Mouse (Mus musculus): Measurements from ENCODE around the gene Lrrc1. TPM values are rescaled to one million over a fixed set of nuclear protein-coding genes. Genes with fewer than 3 reads are reported as not detected.
A peak's percentile ranks its signal among the peaks of the same experiment; 100 is the strongest.

Gene Lrrc1
- total and polyA plus RNA-seq, 2 experiments from 2014 or later: 7.4 to 19.8 TPM

DNA sequence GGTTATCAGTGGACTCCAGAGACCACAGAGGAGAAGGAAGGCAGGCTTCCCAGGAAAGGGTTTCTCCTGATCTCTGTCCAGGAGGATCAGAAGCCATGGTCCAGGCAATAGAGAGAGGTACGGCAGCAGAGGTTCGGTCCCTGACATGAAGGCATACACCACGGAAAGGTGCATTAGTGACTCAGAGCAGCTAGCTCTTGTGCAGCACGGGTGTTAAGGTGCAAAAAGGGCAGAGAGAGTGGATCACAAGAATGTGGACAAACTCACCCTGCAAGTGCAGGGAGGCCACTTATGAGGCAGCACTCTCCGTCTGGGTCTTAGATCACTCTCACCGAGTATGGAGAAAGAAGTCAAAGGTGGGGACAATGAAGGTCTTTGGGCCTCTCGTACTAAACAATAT lies 7.8 kb downstream of the Lrrc1 start:
- peaks cover 14% of the 10 kb centered on the region for H3K4me1 ChIP-seq (ENCODE audit: insufficient read depth, low read length)
- H3K9ac ChIP-seq (replicated peaks; ENCODE audit: low read length): no peak overlapping the region
- no peak overlapping the region for H3K4me2 ChIP-seq (ENCODE audit: low read depth, low read length)
- DNase-seq (ENCODE audit: low spot score): no peak
- no peaks in the 10 kb centered on the region for H3K9me3 ChIP-seq (ENCODE audit: low read length)
- H3K4me3 ChIP-seq (ENCODE audit: low read length): no peak overlapping the region
- WGBS: 83% methylated on average over 7 of the region's 7 CpGs
- no peak for ATAC-seq
- H3K36me3 ChIP-seq (ENCODE audit: insufficient read depth, low read length): no peaks in the 10 kb centered on the region
- no peaks in the 10 kb centered on the region for H3K27me3 ChIP-seq (ENCODE audit: insufficient read depth, low read length)
- no peak overlapping the region for H3K27ac ChIP-seq
- no peak for TF ChIP-seq CTCF (IDR thresholded peaks at IDR 0.05; ENCODE audit: low read depth)

DNA sequence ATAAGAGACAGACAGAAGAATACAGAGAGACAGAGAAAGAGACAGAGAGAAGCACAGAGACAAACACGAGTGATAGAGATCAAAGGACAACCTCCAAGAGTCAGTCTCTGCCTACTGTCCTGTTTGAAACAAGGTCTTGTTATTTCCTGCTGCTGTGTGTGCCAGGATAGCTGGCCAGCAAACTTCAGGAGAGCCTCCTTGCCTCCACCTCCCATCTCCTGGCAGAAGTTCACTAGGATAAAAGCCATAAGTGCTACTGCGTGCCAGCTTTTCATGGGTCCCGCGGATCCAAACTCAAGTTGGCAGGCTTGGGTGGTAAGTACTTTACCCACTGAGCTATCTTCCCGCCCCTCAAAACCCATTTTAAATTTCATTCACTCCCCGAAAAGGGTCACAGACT lies 8.4 kb downstream of the Lrrc1 start:
- ATAC-seq: no peak
- H3K27ac ChIP-seq: no peak overlapping the region
- no peaks in the 10 kb centered on the region for H3K9me3 ChIP-seq (ENCODE audit: low read length)
- H3K27me3 ChIP-seq (ENCODE audit: insufficient read depth, low read length): no peaks in the 10 kb centered on the region
- 51% methylated on average over 6 of the region's 6 CpGs for WGBS
- H3K4me2 ChIP-seq (ENCODE audit: low read depth, low read length): no peak overlapping the region
- peak; percentile 40 for DNase-seq (ENCODE audit: low spot score)
- H3K36me3 ChIP-seq (ENCODE audit: insufficient read depth, low read length): no peaks in the 10 kb centered on the region
- H3K9ac ChIP-seq (replicated peaks; ENCODE audit: low read length): no peak overlapping the region
- H3K4me1 ChIP-seq (ENCODE audit: insufficient read depth, low read length): peaks cover 14% of the 10 kb centered on the region
- no peak for TF ChIP-seq CTCF (IDR thresholded peaks at IDR 0.05; ENCODE audit: low read depth)
- H3K4me3 ChIP-seq (ENCODE audit: low read length): no peak overlapping the region

DNA sequence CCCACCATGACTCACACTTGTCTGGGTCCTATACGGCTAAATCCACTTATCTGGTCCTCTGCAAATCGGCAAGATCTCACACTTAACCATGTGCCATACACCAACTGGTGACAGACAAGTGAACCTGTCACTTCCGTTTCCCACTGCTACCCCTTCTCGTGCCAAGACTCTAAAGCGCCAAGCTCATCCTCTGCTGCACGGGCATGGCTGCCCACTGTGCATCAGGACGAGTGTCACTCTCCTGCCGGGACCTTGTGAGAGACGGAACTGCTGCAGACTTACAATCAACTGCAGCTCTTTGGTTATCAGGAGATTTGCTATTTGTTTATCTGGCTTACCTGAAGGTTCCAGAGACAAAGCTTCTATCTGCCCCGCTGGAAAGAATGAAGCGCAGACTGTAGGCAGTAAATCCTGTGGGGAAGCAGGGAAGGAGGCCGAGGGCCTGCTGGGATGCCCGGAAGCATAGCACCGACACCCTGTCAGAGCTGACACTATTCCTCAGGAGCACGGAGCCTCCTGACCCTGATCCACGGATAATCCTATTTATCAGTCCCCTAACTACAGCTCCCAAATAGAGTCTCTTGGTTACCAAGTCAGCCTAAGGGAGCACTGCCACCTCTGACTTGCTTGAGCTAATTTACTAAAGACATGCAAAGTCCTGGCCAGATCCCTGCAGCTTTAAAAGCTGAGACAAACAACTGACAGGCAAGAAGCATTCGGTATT lies 9.5 kb downstream of the Lrrc1 start:
- H3K4me2 ChIP-seq (ENCODE audit: low read depth, low read length): peak overlapping the region; percentile 36; the same call in 1 of the 2 replicates
- peaks cover 14% of the 10 kb centered on the region for H3K4me1 ChIP-seq (ENCODE audit: insufficient read depth, low read length)
- WGBS: 23% methylated on average over 17 of the region's 17 CpGs
- no peaks in the 10 kb centered on the region for H3K36me3 ChIP-seq (ENCODE audit: insufficient read depth, low read length)
- no peak overlapping the region for H3K4me3 ChIP-seq (ENCODE audit: low read length)
- H3K27ac ChIP-seq: peak overlapping the region; percentile 42
- TF ChIP-seq CTCF (IDR thresholded peaks at IDR 0.05; ENCODE audit: low read depth): no peak
- no peaks in the 10 kb centered on the region for H3K27me3 ChIP-seq (ENCODE audit: insufficient read depth, low read length)
- ATAC-seq: peak; percentile 68; the same call in 1 of the 2 replicates
- no peaks in the 10 kb centered on the region for H3K9me3 ChIP-seq (ENCODE audit: low read length)
- H3K9ac ChIP-seq (replicated peaks; ENCODE audit: low read length): no peak overlapping the region
- DNase-seq (ENCODE audit: low spot score): peak; percentile 65

DNA sequence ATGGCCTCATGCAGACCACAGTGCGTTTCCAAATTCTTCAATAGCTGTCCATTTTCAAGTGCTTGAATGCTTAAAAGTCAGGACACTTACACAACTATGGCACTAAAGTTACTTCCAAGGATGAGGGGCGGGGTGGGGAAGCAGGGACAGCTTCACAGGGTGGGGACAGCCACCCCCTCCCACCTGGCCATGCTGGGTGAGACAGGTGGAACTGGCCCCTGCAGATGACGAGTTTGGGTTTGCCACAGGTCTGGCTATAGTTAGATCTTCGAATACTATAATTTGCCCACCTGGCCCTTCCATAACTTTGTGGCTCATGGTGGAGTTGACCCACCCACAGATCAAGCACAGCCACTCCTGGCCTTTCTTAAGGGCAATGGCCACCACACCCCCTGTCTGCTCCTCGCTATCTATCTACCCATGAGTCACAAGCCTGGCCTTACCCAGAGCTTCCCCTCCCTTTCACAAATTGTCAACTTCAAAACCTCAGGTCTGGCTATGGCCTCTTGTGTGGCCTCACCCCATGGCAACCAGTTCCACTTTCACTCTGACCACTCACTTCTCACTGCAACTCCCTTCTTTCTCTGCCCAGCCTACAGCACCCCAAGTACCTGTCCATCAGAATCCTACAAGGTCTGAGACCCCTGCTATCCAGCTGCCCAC lies 16.2 kb downstream of the Lrrc1 start:
- ATAC-seq: no peak
- no peak overlapping the region for H3K27ac ChIP-seq
- no peak overlapping the region for H3K9ac ChIP-seq (replicated peaks; ENCODE audit: low read length)
- H3K4me2 ChIP-seq (ENCODE audit: low read depth, low read length): no peak overlapping the region
- DNase-seq (ENCODE audit: low spot score): no peak
- no peak overlapping the region for H3K4me3 ChIP-seq (ENCODE audit: low read length)
- no peaks in the 10 kb centered on the region for H3K4me1 ChIP-seq (ENCODE audit: insufficient read depth, low read length)
- no peaks in the 10 kb centered on the region for H3K27me3 ChIP-seq (ENCODE audit: insufficient read depth, low read length)
- WGBS: 92% methylated on average over 5 of the region's 5 CpGs
- H3K36me3 ChIP-seq (ENCODE audit: insufficient read depth, low read length): no peaks in the 10 kb centered on the region
- H3K9me3 ChIP-seq (ENCODE audit: low read length): no peaks in the 10 kb centered on the region
- no peak for TF ChIP-seq CTCF (IDR thresholded peaks at IDR 0.05; ENCODE audit: low read depth)

DNA sequence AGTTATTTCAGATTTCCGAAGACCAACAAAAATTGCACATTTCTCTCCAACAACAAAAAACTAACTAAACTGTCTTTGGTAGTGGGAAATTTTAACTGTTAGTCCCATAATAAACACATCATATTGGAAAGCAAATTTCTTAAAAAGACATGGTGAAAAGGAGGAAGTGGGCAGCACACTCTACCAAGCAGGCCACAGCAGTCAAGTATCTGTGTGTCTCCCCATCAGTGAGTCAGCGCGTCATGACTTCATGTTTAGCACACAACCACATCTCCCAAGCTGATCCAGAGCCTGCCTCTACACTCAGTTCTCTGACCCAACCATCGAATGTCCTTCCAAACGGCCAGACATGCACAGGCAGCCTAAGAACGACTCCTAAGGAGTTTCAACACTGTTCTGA lies 17.5 kb downstream of the Lrrc1 start:
- Histone ChIP-seq H3K4me3 (ENCODE audit: low read length) (no peak overlapping the region), H3K9ac (replicated peaks; ENCODE audit: low read length) (no peak overlapping the region), H3K9me3 (ENCODE audit: low read length) (no peaks in the 10 kb centered on the region), H3K36me3 (ENCODE audit: insufficient read depth, low read length) (no peaks in the 10 kb centered on the region), H3K27ac (no peak overlapping the region), H3K4me1 (ENCODE audit: insufficient read depth, low read length) (no peaks in the 10 kb centered on the region), H3K4me2 (ENCODE audit: low read depth, low read length) (no peak overlapping the region), H3K27me3 (ENCODE audit: insufficient read depth, low read length) (no peaks in the 10 kb centered on the region)
- WGBS: 81% methylated on average over 6 of the region's 6 CpGs
- no peak for TF ChIP-seq CTCF (IDR thresholded peaks at IDR 0.05; ENCODE audit: low read depth)
- no peak for DNase-seq (ENCODE audit: low spot score)
- no peak for ATAC-seq

DNA sequence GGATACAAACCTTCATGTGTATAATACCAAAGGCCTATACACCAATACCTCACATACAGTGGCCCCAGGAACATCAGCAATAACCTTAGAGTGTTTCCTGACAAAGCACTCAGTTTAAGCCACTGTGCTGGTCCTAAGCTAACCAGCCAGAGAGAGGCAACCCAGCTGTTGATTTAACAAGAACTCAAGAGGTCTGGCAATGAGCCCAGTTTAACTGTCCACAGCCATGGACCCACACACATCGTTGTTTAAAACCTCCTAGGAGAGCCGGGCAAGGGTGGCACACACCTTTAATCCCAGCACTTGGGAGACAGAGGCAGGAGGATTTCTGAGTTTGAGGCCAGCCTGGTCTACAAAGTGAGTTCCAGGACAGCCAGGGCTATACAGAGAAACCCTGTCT lies 18.0 kb downstream of the Lrrc1 start:
- no peaks in the 10 kb centered on the region for H3K36me3 ChIP-seq (ENCODE audit: insufficient read depth, low read length)
- no peak overlapping the region for H3K4me2 ChIP-seq (ENCODE audit: low read depth, low read length)

More for the DNA sequence above, 18.0 kb downstream of the Lrrc1 start:
- no peaks in the 10 kb centered on the region for H3K27me3 ChIP-seq (ENCODE audit: insufficient read depth, low read length)
- ATAC-seq: no peak
- 44% methylated on average over 2 of the region's 2 CpGs for WGBS
- no peak overlapping the region for H3K9ac ChIP-seq (replicated peaks; ENCODE audit: low read length)
- H3K4me1 ChIP-seq (ENCODE audit: insufficient read depth, low read length): no peaks in the 10 kb centered on the region
- H3K9me3 ChIP-seq (ENCODE audit: low read length): no peaks in the 10 kb centered on the region
- no peak overlapping the region for H3K27ac ChIP-seq
- DNase-seq (ENCODE audit: low spot score): peak; percentile 40
- TF ChIP-seq CTCF (IDR thresholded peaks at IDR 0.05; ENCODE audit: low read depth): no peak
- H3K4me3 ChIP-seq (ENCODE audit: low read length): no peak overlapping the region
